Mouse (Mus musculus): ENCODE measurements at regions not wholly inside any gene's neighbourhood (a gene's known extent, or its start where the extent isn't known, plus 50 kb on each side); places are given as distances from the start of the nearest gene placed in this dataset.

DNA sequence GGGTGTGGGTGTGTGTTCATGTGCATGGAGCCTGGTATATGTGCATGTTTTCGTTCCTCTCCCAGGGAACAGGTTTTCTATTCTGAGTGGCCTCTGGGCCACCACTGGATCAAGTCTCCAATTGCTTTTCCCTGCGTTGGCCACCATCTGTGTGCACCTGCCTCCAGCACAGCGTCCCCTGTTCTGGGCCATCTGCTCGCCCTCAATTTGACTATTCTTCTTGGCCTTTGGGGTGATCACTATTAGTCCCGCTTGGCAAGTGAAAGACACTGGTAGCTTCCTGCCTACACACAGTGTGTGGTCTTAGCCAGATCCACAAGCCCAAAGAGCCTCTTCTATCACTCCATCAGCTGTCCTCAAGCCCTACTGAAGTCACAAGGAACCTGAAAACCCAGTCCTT lies 80.8 kb upstream of the Ppp1r26 start:
- Histone ChIP-seq H3K27me3 (replicated peaks; ENCODE audit: control insufficient read depth, insufficient read depth, low read length) (no peaks in the 10 kb centered on the region), H3K4me1 (replicated peaks; ENCODE audit: control insufficient read depth, insufficient read depth, low read length) (peaks cover 17% of the 10 kb centered on the region), H3K4me3 (replicated peaks; ENCODE audit: low read length) (no peak overlapping the region), H3K9me3 (ENCODE audit: control insufficient read depth, low read length) (no peaks in the 10 kb centered on the region), H3K27ac (ENCODE audit: low read length) (no peak overlapping the region), H3K4me2 (ENCODE audit: low read length) (no peak overlapping the region), H3K9ac (replicated peaks; ENCODE audit: low read depth, low read length) (no peak overlapping the region), H3K36me3 (ENCODE audit: control insufficient read depth, insufficient read depth) (no peaks in the 10 kb centered on the region)
- 88% methylated on average over 5 of the region's 5 CpGs for WGBS
- no peak for ATAC-seq

DNA sequence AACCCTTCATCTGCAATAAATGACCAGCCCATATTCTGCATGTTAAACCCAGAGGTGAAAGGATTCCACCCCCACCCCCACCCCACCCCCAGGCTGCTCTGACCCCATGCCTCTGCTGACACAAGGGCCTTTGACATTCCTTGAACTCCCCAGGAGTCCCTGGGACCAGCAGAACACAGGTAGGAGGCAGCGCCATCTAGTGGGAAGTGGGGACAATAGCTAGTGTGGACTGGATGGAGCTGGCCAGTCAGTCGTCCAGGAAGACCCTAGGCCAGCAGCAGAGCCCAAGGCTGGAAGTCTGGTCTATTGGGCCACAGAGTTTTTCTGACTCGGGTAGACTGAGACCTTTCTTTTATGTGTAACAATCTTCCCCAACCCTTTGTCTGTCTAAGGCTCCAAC lies 71.8 kb upstream of the Ppp1r26 start:
- H3K4me1 ChIP-seq (replicated peaks; ENCODE audit: control insufficient read depth, insufficient read depth, low read length): peaks cover 12% of the 10 kb centered on the region
- no peaks in the 10 kb centered on the region for H3K27me3 ChIP-seq (replicated peaks; ENCODE audit: control insufficient read depth, insufficient read depth, low read length)
- H3K4me3 ChIP-seq (replicated peaks; ENCODE audit: low read length): no peak overlapping the region
- no peaks in the 10 kb centered on the region for H3K9me3 ChIP-seq (ENCODE audit: control insufficient read depth, low read length)
- 10% methylated on average over 3 of the region's 3 CpGs for WGBS
- ATAC-seq: no peak
- no peaks in the 10 kb centered on the region for H3K36me3 ChIP-seq (ENCODE audit: control insufficient read depth, insufficient read depth)
- no peak overlapping the region for H3K9ac ChIP-seq (replicated peaks; ENCODE audit: low read depth, low read length)
- no peak overlapping the region for H3K27ac ChIP-seq (ENCODE audit: low read length)
- H3K4me2 ChIP-seq (ENCODE audit: low read length): no peak overlapping the region

DNA sequence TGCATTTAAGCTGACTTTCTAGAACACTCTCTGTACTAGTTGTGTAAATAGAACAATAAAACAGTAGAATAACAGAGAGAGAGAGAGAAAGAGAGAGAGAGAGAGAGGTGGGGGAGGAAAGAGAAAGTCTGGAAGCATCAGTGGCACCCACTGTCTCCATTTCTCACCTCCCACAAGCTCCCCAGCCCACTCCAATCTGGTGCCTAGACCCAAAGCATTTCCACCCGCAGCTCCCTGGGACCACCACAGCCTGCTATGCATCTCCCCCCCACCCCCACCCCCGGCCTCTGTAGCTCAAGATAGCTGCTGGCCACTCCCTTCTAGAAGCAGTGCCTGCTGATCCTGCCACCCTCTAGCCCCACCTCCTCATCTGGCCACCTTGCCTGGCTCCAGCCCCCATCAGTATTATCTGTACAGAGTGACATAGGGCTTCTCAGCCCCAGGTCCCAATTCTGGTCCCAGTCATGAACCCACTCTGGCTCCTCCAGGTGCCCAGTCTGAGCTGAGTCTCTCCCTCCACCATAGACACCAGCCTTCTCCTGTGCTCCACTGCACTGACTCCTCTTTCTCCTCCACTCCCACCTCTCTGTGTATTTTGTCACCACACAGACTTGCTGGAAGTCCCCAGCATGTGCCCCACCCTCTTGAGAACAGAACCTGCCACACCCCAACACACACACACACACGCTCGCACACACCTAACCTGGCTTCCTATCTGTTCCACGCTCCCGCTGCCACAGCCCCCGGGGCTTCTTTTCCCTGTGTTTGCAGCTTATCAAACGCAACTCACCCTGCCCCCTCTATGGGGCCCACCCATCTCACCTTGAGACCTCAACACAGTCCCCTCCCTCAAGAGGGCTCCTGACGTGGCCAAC lies 68.4 kb upstream of the Ppp1r26 start:
- Histone ChIP-seq H3K4me1 (replicated peaks; ENCODE audit: control insufficient read depth, insufficient read depth, low read length) (peaks cover 15% of the 10 kb centered on the region), H3K27me3 (replicated peaks; ENCODE audit: control insufficient read depth, insufficient read depth, low read length) (no peaks in the 10 kb centered on the region), H3K9me3 (ENCODE audit: control insufficient read depth, low read length) (no peaks in the 10 kb centered on the region), H3K36me3 (ENCODE audit: control insufficient read depth, insufficient read depth) (no peaks in the 10 kb centered on the region), H3K4me3 (replicated peaks; ENCODE audit: low read length) (no peak overlapping the region), H3K4me2 (ENCODE audit: low read length) (no peak overlapping the region), H3K27ac (ENCODE audit: low read length) (no peak overlapping the region), H3K9ac (replicated peaks; ENCODE audit: low read depth, low read length) (no peak overlapping the region)
- 72% methylated on average over 9 of the region's 9 CpGs for WGBS
- ATAC-seq: no peak

DNA sequence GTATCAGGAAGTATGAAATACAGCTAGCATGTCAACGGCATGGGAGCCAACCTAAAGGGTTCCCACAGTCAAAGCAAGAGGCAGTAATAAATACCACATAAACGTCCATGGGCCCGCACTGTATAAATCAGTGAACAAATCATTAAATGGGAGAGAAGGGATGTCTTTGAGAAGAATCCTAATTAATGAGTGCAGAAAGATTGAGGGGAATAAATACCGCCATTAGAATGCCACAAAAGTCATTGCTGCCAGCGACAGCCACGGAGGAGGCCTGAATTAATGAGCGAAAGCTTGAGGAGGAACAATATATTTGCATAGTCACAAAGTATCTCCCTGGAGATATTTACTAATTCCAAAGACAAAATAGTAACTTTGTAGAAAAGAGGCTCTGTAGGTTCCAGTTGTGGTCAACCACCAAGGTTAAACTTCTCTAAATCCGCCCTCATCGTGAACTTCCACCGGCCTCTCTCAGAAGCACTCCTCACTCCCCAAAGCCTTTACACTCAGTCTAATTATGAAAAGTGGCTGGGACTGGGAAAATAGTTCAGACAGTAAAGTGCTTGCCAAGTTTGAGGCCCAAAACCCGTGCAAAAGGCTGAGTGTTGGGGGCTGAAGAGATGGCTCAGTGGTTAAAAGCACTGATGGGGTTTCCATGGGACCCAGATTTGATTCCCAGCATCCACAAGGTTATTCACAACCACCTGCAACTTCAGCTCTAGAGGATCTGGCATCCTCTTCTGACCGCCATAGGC lies 64.4 kb upstream of the Ppp1r26 start:
- H3K27me3 ChIP-seq (replicated peaks; ENCODE audit: control insufficient read depth, insufficient read depth, low read length): no peaks in the 10 kb centered on the region
- H3K36me3 ChIP-seq (ENCODE audit: control insufficient read depth, insufficient read depth): no peaks in the 10 kb centered on the region
- no peaks in the 10 kb centered on the region for H3K9me3 ChIP-seq (ENCODE audit: control insufficient read depth, low read length)
- H3K27ac ChIP-seq (ENCODE audit: low read length): no peak overlapping the region
- no peak overlapping the region for H3K9ac ChIP-seq (replicated peaks; ENCODE audit: low read depth, low read length)
- WGBS: 24% methylated on average over 12 of the region's 12 CpGs
- H3K4me1 ChIP-seq (replicated peaks; ENCODE audit: control insufficient read depth, insufficient read depth, low read length): peaks cover 35% of the 10 kb centered on the region
- ATAC-seq: peak; percentile 32; the same call in 1 of the 2 replicates
- H3K4me3 ChIP-seq (replicated peaks; ENCODE audit: low read length): no peak overlapping the region
- H3K4me2 ChIP-seq (ENCODE audit: low read length): no peak overlapping the region

DNA sequence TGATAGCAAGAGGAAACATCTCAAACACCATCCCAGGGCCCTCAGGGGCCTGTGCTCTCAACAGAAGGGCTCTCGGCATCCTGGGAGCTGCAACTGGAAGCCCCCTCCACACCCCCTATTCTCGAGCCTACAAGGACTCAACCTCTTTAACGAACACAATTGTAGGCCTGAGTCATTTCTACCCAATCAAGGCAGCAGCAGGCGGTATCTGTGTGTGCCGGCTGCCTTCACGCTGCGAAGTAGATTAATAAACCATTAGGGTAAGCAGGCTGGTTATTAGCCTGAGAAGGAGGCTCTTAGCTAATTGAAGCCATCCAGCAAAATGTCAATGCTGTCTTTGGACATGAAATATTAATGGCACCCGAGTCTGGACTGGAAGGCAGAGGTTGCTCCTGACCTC lies 61.7 kb upstream of the Ppp1r26 start:
- no peak overlapping the region for H3K4me2 ChIP-seq (ENCODE audit: low read length)
- no peak overlapping the region for H3K4me3 ChIP-seq (replicated peaks; ENCODE audit: low read length)
- WGBS: 12% methylated on average over 8 of the region's 8 CpGs
- peaks cover 46% of the 10 kb centered on the region for H3K4me1 ChIP-seq (replicated peaks; ENCODE audit: control insufficient read depth, insufficient read depth, low read length)
- no peak overlapping the region for H3K9ac ChIP-seq (replicated peaks; ENCODE audit: low read depth, low read length)
- H3K27me3 ChIP-seq (replicated peaks; ENCODE audit: control insufficient read depth, insufficient read depth, low read length): no peaks in the 10 kb centered on the region
- no peaks in the 10 kb centered on the region for H3K36me3 ChIP-seq (ENCODE audit: control insufficient read depth, insufficient read depth)
- H3K9me3 ChIP-seq (ENCODE audit: control insufficient read depth, low read length): no peaks in the 10 kb centered on the region
- ATAC-seq: peak; percentile 18; the same call in 1 of the 2 replicates
- H3K27ac ChIP-seq (ENCODE audit: low read length): no peak overlapping the region

DNA sequence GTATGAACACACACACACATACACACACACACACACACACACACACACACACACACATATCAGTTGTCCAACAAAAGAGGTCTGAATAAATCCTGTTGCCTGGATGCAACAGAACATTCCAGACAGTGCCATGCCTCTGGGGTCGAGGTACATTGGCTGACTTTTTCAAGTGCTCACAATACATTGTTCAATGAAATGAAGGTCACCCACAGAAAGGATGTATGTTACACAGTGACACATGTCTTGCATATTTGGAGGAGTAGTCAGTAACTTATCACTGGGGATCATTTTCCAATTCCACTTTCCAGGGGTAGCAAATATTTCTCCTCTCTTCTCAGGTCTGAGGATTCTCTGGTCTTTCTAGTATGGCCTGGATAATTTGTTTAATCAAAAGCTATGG lies 59.8 kb upstream of the Ppp1r26 start:
- 52% methylated on average over 1 of the region's 1 CpGs for WGBS
- no peak for ATAC-seq
- Histone ChIP-seq H3K9me3 (ENCODE audit: control insufficient read depth, low read length) (no peaks in the 10 kb centered on the region), H3K4me1 (replicated peaks; ENCODE audit: control insufficient read depth, insufficient read depth, low read length) (peaks cover 39% of the 10 kb centered on the region), H3K4me3 (replicated peaks; ENCODE audit: low read length) (no peak overlapping the region), H3K4me2 (ENCODE audit: low read length) (no peak overlapping the region), H3K36me3 (ENCODE audit: control insufficient read depth, insufficient read depth) (no peaks in the 10 kb centered on the region), H3K27ac (ENCODE audit: low read length) (peak overlapping the region; percentile 74), H3K9ac (replicated peaks; ENCODE audit: low read depth, low read length) (no peak overlapping the region), H3K27me3 (replicated peaks; ENCODE audit: control insufficient read depth, insufficient read depth, low read length) (no peaks in the 10 kb centered on the region)

DNA sequence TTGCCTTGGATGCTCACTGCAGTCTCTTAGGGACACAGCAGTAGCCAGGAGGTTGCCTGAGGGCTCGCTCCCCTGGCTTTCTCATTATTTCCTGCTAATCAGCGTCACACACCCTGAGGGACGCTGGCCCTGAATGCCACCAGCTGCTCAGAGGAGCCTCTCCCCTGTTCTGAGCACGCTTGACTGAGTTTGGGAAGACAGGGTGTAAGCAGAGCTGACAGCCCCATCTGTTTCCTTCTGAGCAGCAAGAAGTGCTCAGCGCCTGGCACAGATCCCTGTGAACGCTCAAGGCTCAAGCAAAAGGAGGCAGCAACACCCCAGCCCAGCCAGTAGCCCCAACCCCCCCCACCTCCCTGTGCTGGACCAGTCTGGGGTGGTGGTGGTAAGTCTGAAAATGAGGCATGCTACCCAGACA lies 59.2 kb upstream of the Ppp1r26 start:
- Histone ChIP-seq H3K4me1 (replicated peaks; ENCODE audit: control insufficient read depth, insufficient read depth, low read length) (peaks cover 33% of the 10 kb centered on the region), H3K9me3 (ENCODE audit: control insufficient read depth, low read length) (no peaks in the 10 kb centered on the region), H3K36me3 (ENCODE audit: control insufficient read depth, insufficient read depth) (no peaks in the 10 kb centered on the region), H3K27me3 (replicated peaks; ENCODE audit: control insufficient read depth, insufficient read depth, low read length) (no peaks in the 10 kb centered on the region), H3K4me2 (ENCODE audit: low read length) (no peak overlapping the region), H3K27ac (ENCODE audit: low read length) (peak overlapping the region; percentile 74), H3K9ac (replicated peaks; ENCODE audit: low read depth, low read length) (no peak overlapping the region), H3K4me3 (replicated peaks; ENCODE audit: low read length) (no peak overlapping the region)
- 0% methylated on average over 6 of the region's 6 CpGs for WGBS
- peak; percentile 96 for ATAC-seq

DNA sequence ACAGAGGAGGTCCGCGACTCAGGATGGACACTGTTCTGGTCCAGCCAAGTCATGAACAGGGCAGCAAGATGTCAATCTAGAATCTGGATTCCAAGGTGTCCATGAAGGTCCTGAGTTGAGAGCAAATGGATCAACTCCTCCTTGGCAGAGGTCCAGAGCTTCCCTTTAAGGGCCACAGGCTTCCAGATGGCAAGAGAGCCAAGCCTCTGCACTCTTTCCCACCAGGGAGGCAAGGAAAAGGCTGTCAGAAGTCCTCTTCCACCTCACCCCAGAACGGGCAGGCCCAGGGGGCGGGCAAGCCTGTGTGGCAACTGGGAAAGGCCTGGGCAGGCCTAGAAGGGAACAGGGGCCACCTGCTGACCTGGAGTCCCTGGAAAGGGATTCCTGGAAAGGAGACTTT lies 58.7 kb upstream of the Ppp1r26 start:
- Histone ChIP-seq H3K36me3 (ENCODE audit: control insufficient read depth, insufficient read depth) (no peaks in the 10 kb centered on the region), H3K4me3 (replicated peaks; ENCODE audit: low read length) (no peak overlapping the region), H3K4me2 (ENCODE audit: low read length) (no peak overlapping the region), H3K27ac (ENCODE audit: low read length) (peak overlapping the region; percentile 74), H3K4me1 (replicated peaks; ENCODE audit: control insufficient read depth, insufficient read depth, low read length) (peaks cover 31% of the 10 kb centered on the region), H3K9ac (replicated peaks; ENCODE audit: low read depth, low read length) (no peak overlapping the region), H3K27me3 (replicated peaks; ENCODE audit: control insufficient read depth, insufficient read depth, low read length) (no peaks in the 10 kb centered on the region), H3K9me3 (ENCODE audit: control insufficient read depth, low read length) (no peaks in the 10 kb centered on the region)
- WGBS: 57% methylated on average over 4 of the region's 4 CpGs
- no peak for ATAC-seq

DNA sequence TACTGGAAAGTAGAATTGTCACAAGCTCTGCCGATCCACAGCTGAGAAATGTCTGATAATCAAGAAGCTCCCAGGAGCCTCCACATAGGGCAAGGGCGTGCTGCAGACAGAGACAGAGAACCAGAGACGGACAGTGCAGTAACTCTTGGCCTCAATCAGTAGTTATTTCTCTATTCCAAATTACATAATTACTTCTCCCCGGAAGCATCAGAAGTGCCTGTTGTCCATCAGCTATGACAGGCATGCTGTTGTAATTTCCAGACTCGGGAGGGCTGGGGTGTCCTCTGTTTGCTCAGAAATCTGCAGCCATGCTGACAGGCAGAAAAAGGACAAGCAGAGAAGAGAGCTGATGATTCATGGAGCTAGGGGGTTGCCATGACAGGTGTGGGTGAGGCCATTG lies 56.9 kb upstream of the Ppp1r26 start:
- no peaks in the 10 kb centered on the region for H3K36me3 ChIP-seq (ENCODE audit: control insufficient read depth, insufficient read depth)
- H3K4me2 ChIP-seq (ENCODE audit: low read length): no peak overlapping the region
- 89% methylated on average over 5 of the region's 5 CpGs for WGBS
- H3K9ac ChIP-seq (replicated peaks; ENCODE audit: low read depth, low read length): no peak overlapping the region
- H3K27me3 ChIP-seq (replicated peaks; ENCODE audit: control insufficient read depth, insufficient read depth, low read length): no peaks in the 10 kb centered on the region
- peaks cover 30% of the 10 kb centered on the region for H3K4me1 ChIP-seq (replicated peaks; ENCODE audit: control insufficient read depth, insufficient read depth, low read length)
- no peak overlapping the region for H3K4me3 ChIP-seq (replicated peaks; ENCODE audit: low read length)
- H3K27ac ChIP-seq (ENCODE audit: low read length): no peak overlapping the region
- ATAC-seq: no peak
- H3K9me3 ChIP-seq (ENCODE audit: control insufficient read depth, low read length): no peaks in the 10 kb centered on the region
